Mouse (Mus musculus) lung, postnatal 0 days (tissue): Measurements from ENCODE around the gene Nt5dc1.

Experiments used
- CTCF ChIP-seq: IDR thresholded peaks from 2 replicates; pipeline ENCODE4 v1.5.1; 2016; ENCODE audit warnings: antibody characterized with exemption, mild to moderate bottlenecking
- EP300 ChIP-seq: IDR thresholded peaks from 2 replicates; pipeline ENCODE4 v1.6.1; 2016; ENCODE audit warnings: antibody characterized with exemption, mild to moderate bottlenecking, control low read depth

- no peak for TF ChIP-seq CTCF
- TF ChIP-seq EP300: no peak; the same call in 1 of the 2 replicates
These were observed 135.7 kb downstream of the Nt5dc1 start for GRCm38 (mm10) chr10:34282420-34283238.
